8 mouse cellular contexts compared by ENCODE assay signal in genomic region chr6:122811280-122811652, GRCm38 (mm10). TPM values are rescaled to one million over a fixed set of nuclear protein-coding genes. Genes with fewer than 3 reads are reported as not detected.
DNase-seq lines count a peak whose midpoint lies in the region; ATAC-seq and TF ChIP-seq lines count a peak whose summit lies in the region.

No protein-coding gene starts in this region.

- peak; percentile 62; the same call in 1 of the 2 replicates for TF ChIP-seq POLR2A in cortical plate, adult 2 months (IDR thresholded peaks at IDR 0.05; ENCODE audit: extremely low read depth, insufficient read depth, low read length)

- DNase-seq in adrenal gland, adult (ENCODE audit: inconsistent age in 2 of 2, low spot score in 1 of 2) = peak; percentile 96 to 98
- DNase-seq in gastrocnemius, adult 8-10 months (ENCODE audit: low spot score in 2 of 2) = peak; percentile 86 to 91
- DNase-seq in left cerebral cortex, postnatal 10 days (ENCODE audit: extremely low spot score in 1 of 2, low spot score in 2 of 2) = peak; percentile 82 to 98
- DNase-seq in right cerebral cortex, postnatal 10 days (ENCODE audit: low spot score in 2 of 2) = peak; percentile 93 to 94
- DNase-seq in urinary bladder, postnatal 4 days (ENCODE audit: low spot score in 2 of 2) = peak; percentile 92 to 95

- ATAC-seq in inflammation-experienced regulatory T-cells, adult 6 months = peak; percentile 65
- ATAC-seq in megakaryocyte progenitor cell, adult 5-6 weeks (replicated peaks; ENCODE audit: poor library complexity) = peak; percentile 69

- H3K27ac ChIP-seq in cortical plate, adult 2 months (ENCODE audit: insufficient read depth, low read length) = peak overlapping the region; percentile 78

- no peak for TF ChIP-seq CTCF in cortical plate, adult 2 months (IDR thresholded peaks at IDR 0.05; ENCODE audit: extremely low read depth, insufficient read depth, low read length)

- peak overlapping the region; percentile 53 for H3K4me3 ChIP-seq in cortical plate, adult 2 months (ENCODE audit: insufficient read depth, low read length)

- intact Hi-C loops in left cerebral cortex, postnatal 10 days (cut with DNase I) = no loop called here

- H3K4me1 ChIP-seq in cortical plate, adult 2 months (ENCODE audit: control insufficient read depth, insufficient read depth, low read length) = peaks cover 3% of the 10 kb centered on the region

RNA-seq across cellular contexts. Expression of gene Foxj2, which starts 8.4 kb away (rescaled TPM):
- 12.7 and 13.1 TPM in 2 replicates for polyA plus RNA-seq in cortical plate, adult 2 months (2012; rRNA removed)
- total RNA-seq in gastrocnemius, adult 8-10 months (2022) = 10 to 100 TPM; 23.3 to 27.1 (median 26.4) TPM
- 10 to 100 TPM in 1 of 3 experiments, 1 to 10 TPM in 2; 6.6 to 10.9 (median 9.3) TPM for polyA plus RNA-seq in inflammation-experienced regulatory T-cells, adult 6 months (2017; shearing (Covaris generic))
- total RNA-seq in left cerebral cortex, postnatal 10 days (2021) = 10 to 100 TPM; 26.7 to 30.3 TPM
- 9.9 and 10.3 TPM in 2 replicates for total RNA-seq in megakaryocyte progenitor cell, adult 5-6 weeks (2015)
- total RNA-seq in megakaryocyte progenitor cell, adult 5-6 weeks (2017) = 3.0 and 3.5 TPM in 2 replicates

RNA-seq across cellular contexts. Expression of gene Slc2a3, which starts 9.8 kb away (rescaled TPM):
- polyA plus RNA-seq in cortical plate, adult 2 months (2012; rRNA removed) = 100 and 101 TPM in 2 replicates
- total RNA-seq in gastrocnemius, adult 8-10 months (2022) = 10 to 100 TPM in 2 of 4 experiments, 1 to 10 TPM in 2; 3.6 to 12.3 (median 10.4) TPM
- polyA plus RNA-seq in inflammation-experienced regulatory T-cells, adult 6 months (2017; shearing (Covaris generic)) = 10 to 100 TPM; 59.4 to 80.7 (median 70.8) TPM
- total RNA-seq in left cerebral cortex, postnatal 10 days (2021) = 100 to 1,000 TPM; 127 to 133 TPM
- 7.0 and 10.0 TPM in 2 replicates for total RNA-seq in megakaryocyte progenitor cell, adult 5-6 weeks (2015)
- total RNA-seq in megakaryocyte progenitor cell, adult 5-6 weeks (2017) = 12.4 and 13.9 TPM in 2 replicates

RNA-seq across cellular contexts. Expression of gene C3ar1, which starts 44.7 kb away (rescaled TPM):
- polyA plus RNA-seq in cortical plate, adult 2 months (2012; rRNA removed) = 1.5 and 1.7 TPM in 2 replicates
- under 1 TPM; 0.15 to 0.83 (median 0.42) TPM for total RNA-seq in gastrocnemius, adult 8-10 months (2022)
- polyA plus RNA-seq in inflammation-experienced regulatory T-cells, adult 6 months (2017; shearing (Covaris generic)) = under 1 TPM; 0.24 to 0.46 (median 0.38) TPM
- total RNA-seq in left cerebral cortex, postnatal 10 days (2021) = under 1 TPM; 0.89 to 0.97 TPM
- 0.05 TPM in 1 of 2 replicates, not detected in the other for total RNA-seq in megakaryocyte progenitor cell, adult 5-6 weeks (2015)
- not detected in 2 replicates for total RNA-seq in megakaryocyte progenitor cell, adult 5-6 weeks (2017)

Comparison
In these comparisons a context has a peak if more than half of its experiments do, and no peak if none do; other contexts are left out.
1. Peak in every context shown above with its lines: DNase-seq, ATAC-seq, H3K4me3 ChIP-seq and H3K27ac ChIP-seq.
2. RNA of gene Slc2a3, which starts 9.8 kb away (total RNA-seq): 127 to 133 TPM in left cerebral cortex, postnatal 10 days; 7.0 to 13.9 TPM in megakaryocyte progenitor cell, adult 5-6 weeks and 3.6 to 12.3 TPM in gastrocnemius, adult 8-10 months; every median in the first group is over 4 times any median in the second.